Mouse (Mus musculus) testis, adult 2 months (tissue): Measurements from ENCODE around the gene Efnb2. TPM values are rescaled to one million over a fixed set of nuclear protein-coding genes. Genes with fewer than 3 reads are reported as not detected.

Experiments used
- H3K27ac ChIP-seq: fragments of 200-500 bp; 2 replicates; pipeline ENCODE4 v1.5.1; 2012; ENCODE audit warnings: low read depth, low read length; ENCODE audit not compliant: control insufficient read depth, insufficient read depth
- H3K27me3 ChIP-seq: fragments of 200-500 bp; 2 replicates; pipeline ENCODE4 v1.6.1; 2012; ENCODE audit warnings: mild to moderate bottlenecking, low read length, moderate library complexity; ENCODE audit not compliant: control insufficient read depth, insufficient read depth
- H3K36me3 ChIP-seq: fragments of 200-500 bp; 2 replicates; pipeline ENCODE4 v1.6.1; 2012; ENCODE audit warnings: mild to moderate bottlenecking, low read length; ENCODE audit not compliant: control insufficient read depth, insufficient read depth
- H3K4me1 ChIP-seq: fragments of 200-500 bp; 2 replicates; pipeline ENCODE4 v1.6.1; 2012; ENCODE audit warnings: low read length; ENCODE audit not compliant: control insufficient read depth, insufficient read depth
- H3K4me3 ChIP-seq: fragments of 200-500 bp; 2 replicates; pipeline ENCODE4 v1.5.1; 2012; ENCODE audit warnings: low read depth, mild to moderate bottlenecking, low read length, moderate library complexity, mixed read lengths; ENCODE audit not compliant: control insufficient read depth
- CTCF ChIP-seq: fragments of 200-500 bp; IDR thresholded peaks from 2 replicates; pipeline ENCODE4 v1.5.1; 2012; ENCODE audit warnings: low read depth, mild to moderate bottlenecking, inconsistent platforms, low read length, moderate library complexity; ENCODE audit not compliant: control insufficient read depth, insufficient read depth, insufficient replicate concordance
- POLR2A ChIP-seq: fragments of 200-500 bp; IDR thresholded peaks from 2 replicates; pipeline ENCODE4 v1.6.1; 2012; ENCODE audit warnings: low read depth, mild to moderate bottlenecking, inconsistent platforms, low read length, moderate library complexity; ENCODE audit not compliant: control insufficient read depth
- polyA plus RNA-seq: library from polyadenylated mRNA; depleted of rRNA; stranded (reverse); fragments of >200 nt; gene quantifications from 2 replicates; pipeline ENCODE4 v1.2.3, GENCODE M21; 2012; rRNA removed

The Efnb2 gene
- polyA plus RNA-seq, 1 experiment: 3.4 TPM

GRCm38 (mm10) chr8:8576833-8577232 is 84.2 kb downstream of the Efnb2 start:
- TF ChIP-seq POLR2A (no peak), CTCF (no peak)
- no peaks in the 10 kb centered on the region for H3K36me3 ChIP-seq
- H3K4me1 ChIP-seq: no peaks in the 10 kb centered on the region
- H3K27ac ChIP-seq: no peak overlapping the region
- H3K4me3 ChIP-seq: no peak overlapping the region
- H3K27me3 ChIP-seq: no peaks in the 10 kb centered on the region

DNA sequence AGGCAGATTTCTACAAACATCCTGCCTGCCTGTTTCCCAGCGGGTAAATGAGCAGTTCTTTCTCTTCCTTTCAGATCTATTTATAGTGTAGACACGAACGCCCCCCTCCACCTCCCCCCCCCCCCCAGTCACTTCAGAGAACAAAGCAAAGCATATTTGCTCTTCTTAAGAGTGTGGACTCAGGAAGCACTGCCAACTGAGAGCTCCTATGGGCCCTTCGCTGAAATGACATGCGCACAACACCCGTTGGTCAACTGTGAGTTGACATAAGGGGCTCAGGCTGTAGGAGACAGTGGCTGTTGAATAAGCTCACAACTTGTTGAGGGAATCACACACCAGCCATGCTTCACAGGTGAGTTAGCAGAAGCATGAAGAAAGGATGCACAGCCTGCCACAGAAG is 84.8 kb downstream of the Efnb2 start:
- no peaks in the 10 kb centered on the region for H3K4me1 ChIP-seq
- TF ChIP-seq CTCF (no peak), POLR2A (no peak)
- H3K27ac ChIP-seq: no peak overlapping the region
- no peaks in the 10 kb centered on the region for H3K36me3 ChIP-seq
- no peak overlapping the region for H3K4me3 ChIP-seq
- H3K27me3 ChIP-seq: no peaks in the 10 kb centered on the region

GRCm38 (mm10) chr8:8574521-8575499 is 86.2 kb downstream of the Efnb2 start:
- Histone ChIP-seq H3K4me3 (no peak overlapping the region), H3K27ac (no peak overlapping the region), H3K36me3 (no peaks in the 10 kb centered on the region), H3K27me3 (no peaks in the 10 kb centered on the region), H3K4me1 (no peaks in the 10 kb centered on the region)
- no peak for TF ChIP-seq CTCF
- TF ChIP-seq POLR2A: no peak

- no peaks in the 10 kb centered on the region for H3K36me3 ChIP-seq
- TF ChIP-seq POLR2A (no peak), CTCF (no peak)
- H3K27ac ChIP-seq: no peak overlapping the region
- H3K27me3 ChIP-seq: no peaks in the 10 kb centered on the region
- H3K4me1 ChIP-seq: no peaks in the 10 kb centered on the region
- H3K4me3 ChIP-seq: no peak overlapping the region
Observed at GRCm38 (mm10) chr8:8572272-8572671, 88.8 kb downstream of the Efnb2 start.

GRCm38 (mm10) chr8:8571625-8572215 is 89.3 kb downstream of the Efnb2 start:
- no peaks in the 10 kb centered on the region for H3K27me3 ChIP-seq
- H3K4me1 ChIP-seq: no peaks in the 10 kb centered on the region
- TF ChIP-seq POLR2A (no peak), CTCF (no peak)
- H3K4me3 ChIP-seq: no peak overlapping the region
- H3K27ac ChIP-seq: no peak overlapping the region
- H3K36me3 ChIP-seq: no peaks in the 10 kb centered on the region

DNA sequence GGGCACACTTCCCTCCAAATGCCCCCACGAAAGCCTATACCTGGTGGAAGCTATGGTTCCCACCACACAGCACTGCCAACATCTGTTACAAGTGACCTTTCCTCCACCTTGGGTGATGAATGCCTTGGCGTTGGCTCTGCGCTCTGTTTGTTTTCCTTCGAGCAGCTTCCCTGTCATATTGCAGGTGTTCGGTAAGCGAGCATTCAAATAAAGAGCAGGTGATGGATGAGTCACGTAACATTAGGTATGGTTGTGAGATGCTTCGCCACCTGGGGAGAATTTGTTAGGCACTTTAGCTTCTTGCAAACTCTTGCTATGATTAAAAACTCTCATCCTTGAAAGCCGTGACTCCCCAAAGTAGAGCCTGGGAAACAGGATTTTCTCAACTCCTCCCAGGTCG is 91.8 kb downstream of the Efnb2 start:
- TF ChIP-seq CTCF (no peak), POLR2A (no peak)
- H3K27ac ChIP-seq: no peak overlapping the region
- no peaks in the 10 kb centered on the region for H3K36me3 ChIP-seq
- no peaks in the 10 kb centered on the region for H3K4me1 ChIP-seq
- H3K27me3 ChIP-seq: no peaks in the 10 kb centered on the region
- no peak overlapping the region for H3K4me3 ChIP-seq

- Histone ChIP-seq H3K4me3 (no peak overlapping the region), H3K27me3 (no peaks in the 10 kb centered on the region), H3K4me1 (no peaks in the 10 kb centered on the region), H3K36me3 (no peaks in the 10 kb centered on the region), H3K27ac (no peak overlapping the region)
- TF ChIP-seq POLR2A: no peak
Observed at GRCm38 (mm10) chr8:8568215-8568773, 92.7 kb downstream of the Efnb2 start.

Other genes starting within 250 kb of the Efnb2 start
- gene Arglu1, start 29.3 kb upstream of the Efnb2 start, polyA plus RNA-seq: 21.5 and 28.4 TPM in 2 replicates